Mouse (Mus musculus) liver, postnatal 0 days (tissue): ENCODE results near the gene Psrc1.

Experiments used
- CTCF ChIP-seq: sonication (generic); IDR thresholded peaks from 2 replicates; pipeline ENCODE4 v1.5.1; 2016; ENCODE audit warnings: antibody characterized with exemption, low read depth
- EP300 ChIP-seq: IDR thresholded peaks from 2 replicates; pipeline ENCODE4 v1.6.1; 2016; ENCODE audit warnings: antibody characterized with exemption, low read depth, mild to moderate bottlenecking

GRCm38 (mm10) chr3:108367828-108368227 is 15.8 kb upstream of the Psrc1 start:
- no peak; the same call in 1 of the 2 replicates for TF ChIP-seq EP300
- no peak for TF ChIP-seq CTCF
